In genomic region chr4:135067805-135068204, GRCm38 (mm10) we compare ENCODE assay signal across 10 mouse cellular contexts. TPM values are rescaled to one million over a fixed set of nuclear protein-coding genes. Genes with fewer than 3 reads are reported as not detected.
"Had no signal": no experiment of that assay in that cellular context is flagged by ENCODE, and none has a peak within 500 bp of the region (broad histone marks: within the 10 kb centered on the region; RNA-seq: fewer than 3 reads in every experiment).

No protein-coding gene starts in this region.

- H3K4me1 ChIP-seq: midbrain, embryonic 13.5 days; midbrain, embryonic 15.5 days; neural tube, embryonic 13.5 days had no signal

- H3K27me3 ChIP-seq: midbrain, embryonic 13.5 days; midbrain, embryonic 15.5 days; neural tube, embryonic 13.5 days; stomach, embryonic 15.5 days had no signal

- H3K4me3 ChIP-seq: midbrain, embryonic 13.5 days; midbrain, embryonic 15.5 days; neural tube, embryonic 13.5 days; neural tube, embryonic 15.5 days had no signal

- ATAC-seq: midbrain, embryonic 13.5 days; midbrain, embryonic 15.5 days had no signal

- H3K27ac ChIP-seq: liver, embryonic 14.5 days; macrophage; midbrain, embryonic 13.5 days; midbrain, embryonic 15.5 days; neural tube, embryonic 13.5 days; neural tube, embryonic 15.5 days; stomach, embryonic 15.5 days; stomach, postnatal 0 days had no signal

- H3K9me3 ChIP-seq: midbrain, embryonic 13.5 days; midbrain, embryonic 15.5 days; neural tube, embryonic 13.5 days; neural tube, embryonic 15.5 days; stomach, embryonic 15.5 days had no signal

- H3K36me3 ChIP-seq: midbrain, embryonic 13.5 days; midbrain, embryonic 15.5 days; neural tube, embryonic 13.5 days; neural tube, embryonic 15.5 days; stomach, embryonic 15.5 days had no signal

RNA-seq across cellular contexts. Expression of gene Runx3, which starts 52.6 kb away (rescaled TPM):
- total RNA-seq: midbrain, postnatal 0 days had no signal
- polyA plus RNA-seq: midbrain, embryonic 11.5 days; midbrain, embryonic 13.5 days; midbrain, embryonic 15.5 days; midbrain, postnatal 0 days had no signal
